Mouse (Mus musculus): Measurements from ENCODE around the gene Bcas3. TPM values are rescaled to one million over a fixed set of nuclear protein-coding genes. Genes with fewer than 3 reads are reported as not detected.

Bcas3 gene
- polyA plus RNA-seq, 1 experiment from 2014 or later = 32.5 TPM

GRCm38 (mm10) chr11:85523646-85524045 is 170.7 kb downstream of the Bcas3 start:
- peak overlapping the region; percentile 86 for H3K27ac ChIP-seq
- H3K9ac ChIP-seq = no peak overlapping the region
- H3K4me1 ChIP-seq = peaks cover 51% of the 10 kb centered on the region
- H3K36me3 ChIP-seq = no peaks in the 10 kb centered on the region
- peak; percentile 76 for ATAC-seq (ENCODE audit: borderline replicate concordance, extremely low read depth, low FRiP score, low TSS enrichment)
- H3K4me3 ChIP-seq = no peak overlapping the region
- no peaks in the 10 kb centered on the region for H3K27me3 ChIP-seq
- H3K4me2 ChIP-seq = peak overlapping the region; percentile 43
- no peaks in the 10 kb centered on the region for H3K9me3 ChIP-seq
- 49% methylated on average over 6 of the region's 6 CpGs for WGBS

- Histone ChIP-seq H3K4me3 (0 out of 2 replicates have a peak overlapping the region, but pooled peaks have one; percentile 3), H3K4me1 (peaks cover 53% of the 10 kb centered on the region), H3K27me3 (no peaks in the 10 kb centered on the region), H3K27ac (peak overlapping the region; percentile 86), H3K9me3 (no peaks in the 10 kb centered on the region), H3K4me2 (peak overlapping the region; percentile 43), H3K9ac (no peak overlapping the region), H3K36me3 (no peaks in the 10 kb centered on the region)
- peak; percentile 56; the same call in 1 of the 2 replicates for ATAC-seq (ENCODE audit: borderline replicate concordance, extremely low read depth, low FRiP score, low TSS enrichment)
- WGBS = 33% methylated on average over 12 of the region's 12 CpGs
Measured at GRCm38 (mm10) chr11:85524186-85524585, 171.2 kb downstream of the Bcas3 start.

- WGBS = 19% methylated on average over 16 of the region's 16 CpGs
- Histone ChIP-seq H3K4me1 (peaks cover 57% of the 10 kb centered on the region), H3K4me2 (peak overlapping the region; percentile 43), H3K4me3 (no peak overlapping the region), H3K27me3 (no peaks in the 10 kb centered on the region), H3K27ac (peak overlapping the region; percentile 86), H3K36me3 (no peaks in the 10 kb centered on the region), H3K9ac (peak overlapping the region; percentile 14; the same call in 1 of the 2 replicates), H3K9me3 (no peaks in the 10 kb centered on the region)
- ATAC-seq (ENCODE audit: borderline replicate concordance, extremely low read depth, low FRiP score, low TSS enrichment) = peak; percentile 84
Measured at GRCm38 (mm10) chr11:85524841-85525500, 172.0 kb downstream of the Bcas3 start.

GRCm38 (mm10) chr11:85525501-85525885 is 172.5 kb downstream of the Bcas3 start:
- no peaks in the 10 kb centered on the region for H3K27me3 ChIP-seq
- WGBS = 26% methylated on average over 10 of the region's 10 CpGs
- no peaks in the 10 kb centered on the region for H3K36me3 ChIP-seq
- H3K9me3 ChIP-seq = no peaks in the 10 kb centered on the region
- H3K27ac ChIP-seq = peak overlapping the region; percentile 86
- ATAC-seq (ENCODE audit: borderline replicate concordance, extremely low read depth, low FRiP score, low TSS enrichment) = no peak
- peak overlapping the region; percentile 43 for H3K4me2 ChIP-seq
- H3K4me3 ChIP-seq = no peak overlapping the region
- H3K4me1 ChIP-seq = peaks cover 52% of the 10 kb centered on the region
- peak overlapping the region; percentile 14; the same call in 1 of the 2 replicates for H3K9ac ChIP-seq

GRCm38 (mm10) chr11:85525979-85526775 is 173.2 kb downstream of the Bcas3 start:
- Histone ChIP-seq H3K4me2 (peak overlapping the region; percentile 43), H3K36me3 (no peaks in the 10 kb centered on the region), H3K27ac (peak overlapping the region; percentile 86), H3K27me3 (no peaks in the 10 kb centered on the region), H3K4me3 (no peak overlapping the region), H3K9me3 (no peaks in the 10 kb centered on the region), H3K9ac (peak overlapping the region; percentile 14; the same call in 1 of the 2 replicates), H3K4me1 (peaks cover 48% of the 10 kb centered on the region)
- WGBS = 41% methylated on average over 11 of the region's 11 CpGs
- no peak for ATAC-seq (ENCODE audit: borderline replicate concordance, extremely low read depth, low FRiP score, low TSS enrichment)

- Histone ChIP-seq H3K27me3 (no peaks in the 10 kb centered on the region), H3K9ac (no peak overlapping the region), H3K9me3 (no peaks in the 10 kb centered on the region), H3K36me3 (no peaks in the 10 kb centered on the region), H3K4me2 (no peak overlapping the region), H3K4me3 (no peak overlapping the region), H3K4me1 (peaks cover 48% of the 10 kb centered on the region), H3K27ac (no peak overlapping the region)
- 72% methylated on average over 5 of the region's 5 CpGs for WGBS
- ATAC-seq (ENCODE audit: borderline replicate concordance, extremely low read depth, low FRiP score, low TSS enrichment) = no peak
Measured at GRCm38 (mm10) chr11:85527261-85527660, 174.3 kb downstream of the Bcas3 start.

- no peaks in the 10 kb centered on the region for H3K36me3 ChIP-seq
- WGBS = 55% methylated on average over 5 of the region's 5 CpGs
- H3K9ac ChIP-seq = no peak overlapping the region
- H3K4me3 ChIP-seq = no peak overlapping the region
- peaks cover 33% of the 10 kb centered on the region for H3K4me1 ChIP-seq
- no peaks in the 10 kb centered on the region for H3K27me3 ChIP-seq
- no peaks in the 10 kb centered on the region for H3K9me3 ChIP-seq
- H3K27ac ChIP-seq = no peak overlapping the region
- ATAC-seq (ENCODE audit: borderline replicate concordance, extremely low read depth, low FRiP score, low TSS enrichment) = no peak
- H3K4me2 ChIP-seq = no peak overlapping the region
Measured at GRCm38 (mm10) chr11:85529531-85530285, 176.7 kb downstream of the Bcas3 start.

GRCm38 (mm10) chr11:85540989-85541388 is 188.0 kb downstream of the Bcas3 start:
- Histone ChIP-seq H3K9me3 (no peaks in the 10 kb centered on the region), H3K27me3 (no peaks in the 10 kb centered on the region), H3K36me3 (no peaks in the 10 kb centered on the region), H3K9ac (no peak overlapping the region), H3K27ac (no peak overlapping the region), H3K4me1 (peaks cover 3% of the 10 kb centered on the region), H3K4me3 (no peak overlapping the region), H3K4me2 (no peak overlapping the region)
- ATAC-seq (ENCODE audit: borderline replicate concordance, extremely low read depth, low FRiP score, low TSS enrichment) = no peak
- 79% methylated on average over 4 of the region's 4 CpGs for WGBS

GRCm38 (mm10) chr11:85543311-85543710 is 190.3 kb downstream of the Bcas3 start:
- no peaks in the 10 kb centered on the region for H3K27me3 ChIP-seq
- H3K9ac ChIP-seq = no peak overlapping the region
- H3K4me2 ChIP-seq = no peak overlapping the region
- H3K4me1 ChIP-seq = peaks cover 3% of the 10 kb centered on the region
- H3K4me3 ChIP-seq = no peak overlapping the region
- no peaks in the 10 kb centered on the region for H3K9me3 ChIP-seq
- no peak overlapping the region for H3K27ac ChIP-seq
- 75% methylated on average over 4 of the region's 4 CpGs for WGBS
- no peak for ATAC-seq (ENCODE audit: borderline replicate concordance, extremely low read depth, low FRiP score, low TSS enrichment)
- no peaks in the 10 kb centered on the region for H3K36me3 ChIP-seq

GRCm38 (mm10) chr11:85545602-85546001 is 192.6 kb downstream of the Bcas3 start:
- Histone ChIP-seq H3K27me3 (no peaks in the 10 kb centered on the region), H3K9me3 (no peaks in the 10 kb centered on the region), H3K36me3 (no peaks in the 10 kb centered on the region), H3K4me3 (no peak overlapping the region), H3K4me2 (no peak overlapping the region), H3K27ac (no peak overlapping the region), H3K4me1 (peaks cover 3% of the 10 kb centered on the region; the same call in 1 of the 2 replicates), H3K9ac (no peak overlapping the region)
- ATAC-seq (ENCODE audit: borderline replicate concordance, extremely low read depth, low FRiP score, low TSS enrichment) = no peak
- WGBS = 44% methylated on average over 5 of the region's 5 CpGs

- no peak overlapping the region for H3K4me2 ChIP-seq
- ATAC-seq (ENCODE audit: borderline replicate concordance, extremely low read depth, low FRiP score, low TSS enrichment) = no peak
Measured at GRCm38 (mm10) chr11:85547966-85548365, 195.0 kb downstream of the Bcas3 start.

More at GRCm38 (mm10) chr11:85547966-85548365, 195.0 kb downstream of the Bcas3 start:
- Histone ChIP-seq H3K9ac (no peak overlapping the region), H3K36me3 (no peaks in the 10 kb centered on the region), H3K9me3 (no peaks in the 10 kb centered on the region), H3K4me1 (no peaks in the 10 kb centered on the region), H3K27ac (no peak overlapping the region), H3K4me3 (no peak overlapping the region), H3K27me3 (no peaks in the 10 kb centered on the region)
- 32% methylated on average over 6 of the region's 6 CpGs for WGBS

Data from lung, embryonic 15.5 days (tissue).